Mouse (Mus musculus): ENCODE measurements at regions not wholly inside any gene's neighbourhood (a gene's known extent, or its start where the extent isn't known, plus 50 kb on each side); places are given as distances from the start of the nearest gene placed in this dataset.

DNA sequence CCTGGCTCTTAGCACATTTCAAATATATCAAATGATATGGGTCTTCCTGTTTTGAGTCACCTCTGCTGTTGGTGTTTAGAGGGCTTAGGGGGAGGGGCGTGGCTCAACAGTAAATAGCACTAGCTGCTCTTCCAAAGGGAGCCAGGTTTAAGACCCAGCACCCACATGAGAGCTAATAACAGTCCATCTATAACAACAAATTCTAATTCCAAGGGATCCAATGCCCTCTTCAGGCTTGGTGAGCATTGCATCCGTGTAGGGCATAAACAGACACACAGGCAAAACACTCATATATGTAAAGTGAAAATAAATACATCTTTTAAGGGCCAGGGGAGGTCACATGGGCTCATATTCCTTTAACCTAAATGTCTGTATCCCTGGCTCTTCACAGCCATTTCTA is 194.1 kb upstream of the Kdm8 start:
- no peaks in the 10 kb centered on the region for H3K27me3 ChIP-seq (ENCODE audit: insufficient read depth, low read length)
- H3K36me3 ChIP-seq (replicated peaks; ENCODE audit: insufficient read depth, low read length), result no peaks in the 10 kb centered on the region
- H3K9ac ChIP-seq (replicated peaks), result no peak overlapping the region
- no peak for ATAC-seq
- no peaks in the 10 kb centered on the region for H3K4me1 ChIP-seq (ENCODE audit: insufficient read depth)
- no peak overlapping the region for H3K27ac ChIP-seq (ENCODE audit: low read depth)
- 45% methylated on average over 2 of the region's 2 CpGs for WGBS (ENCODE audit: insufficient replicate concordance)
- no peak overlapping the region for H3K4me3 ChIP-seq (ENCODE audit: low read depth, low read length)
- TF ChIP-seq EP300 (IDR thresholded peaks at IDR 0.05; ENCODE audit: low read depth) (no peak), CTCF (IDR thresholded peaks at IDR 0.05; ENCODE audit: low read depth) (no peak)
- no peaks in the 10 kb centered on the region for H3K9me3 ChIP-seq (ENCODE audit: low read length)
- no peak for DNase-seq
- no peak overlapping the region for H3K4me2 ChIP-seq (ENCODE audit: low read depth, low read length)

DNA sequence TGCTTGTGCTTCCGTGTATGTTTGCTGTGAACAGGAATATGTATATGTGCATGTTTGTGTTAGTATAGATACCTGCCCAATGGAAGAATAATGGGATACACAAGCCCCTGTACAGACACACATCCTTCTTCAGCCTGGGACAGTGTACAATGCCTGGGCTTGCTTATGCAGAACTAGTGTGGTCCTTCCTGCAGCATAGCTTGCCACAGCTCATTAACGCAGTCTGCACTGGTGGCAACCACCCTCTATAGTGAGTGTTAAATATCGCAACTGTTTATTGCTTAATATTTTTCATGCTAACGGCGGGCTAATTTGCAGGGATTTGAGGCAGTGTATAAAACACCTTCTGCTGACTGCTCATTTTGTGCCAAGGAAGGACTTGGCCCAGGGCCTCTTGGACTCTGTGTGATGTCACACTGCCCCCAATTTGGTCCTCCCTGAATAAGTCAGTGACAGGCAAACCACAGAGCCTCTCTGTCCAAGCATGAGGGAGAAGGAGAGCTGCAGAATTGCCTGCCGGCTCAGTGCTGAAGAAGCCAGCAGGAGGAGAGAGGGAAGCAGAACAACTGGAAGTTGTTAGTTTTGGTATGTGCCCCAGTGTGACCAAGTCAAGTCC is 193.4 kb upstream of the Kdm8 start:
- Histone ChIP-seq H3K27ac (ENCODE audit: low read depth) (no peak overlapping the region), H3K9me3 (ENCODE audit: low read length) (no peaks in the 10 kb centered on the region), H3K4me3 (ENCODE audit: low read depth, low read length) (no peak overlapping the region), H3K4me2 (ENCODE audit: low read depth, low read length) (no peak overlapping the region), H3K27me3 (ENCODE audit: insufficient read depth, low read length) (no peaks in the 10 kb centered on the region), H3K4me1 (ENCODE audit: insufficient read depth) (no peaks in the 10 kb centered on the region), H3K36me3 (replicated peaks; ENCODE audit: insufficient read depth, low read length) (no peaks in the 10 kb centered on the region), H3K9ac (replicated peaks) (no peak overlapping the region)
- TF ChIP-seq EP300 (IDR thresholded peaks at IDR 0.05; ENCODE audit: low read depth) (no peak), CTCF (IDR thresholded peaks at IDR 0.05; ENCODE audit: low read depth) (no peak)
- WGBS (ENCODE audit: insufficient replicate concordance), result 73% methylated on average over 6 of the region's 6 CpGs
- ATAC-seq, result no peak
- DNase-seq, result no peak

DNA sequence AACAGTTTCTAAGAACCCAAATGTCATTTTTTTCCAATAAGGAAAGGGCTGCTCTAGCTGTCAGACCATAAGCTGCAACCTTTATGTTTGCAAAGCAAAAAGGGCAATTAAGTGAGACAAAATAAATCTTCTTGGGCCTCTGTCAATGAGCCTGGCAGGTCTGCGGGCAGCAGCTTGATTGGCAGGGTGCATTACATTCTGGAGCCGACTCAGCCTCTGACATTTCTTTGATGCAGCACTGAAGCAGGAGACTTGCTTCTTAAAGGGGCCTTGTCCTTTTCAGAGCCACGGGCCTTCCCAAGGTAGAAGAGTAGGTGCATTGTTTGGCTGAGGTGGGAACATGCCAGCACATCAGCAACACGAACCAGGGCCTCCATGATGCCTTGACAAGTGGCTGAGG is 190.2 kb upstream of the Kdm8 start:
- no peak for DNase-seq
- no peaks in the 10 kb centered on the region for H3K36me3 ChIP-seq (replicated peaks; ENCODE audit: insufficient read depth, low read length)
- no peak overlapping the region for H3K9ac ChIP-seq (replicated peaks)
- TF ChIP-seq EP300 (IDR thresholded peaks at IDR 0.05; ENCODE audit: low read depth), result no peak
- no peak for TF ChIP-seq CTCF (IDR thresholded peaks at IDR 0.05; ENCODE audit: low read depth)
- WGBS (ENCODE audit: insufficient replicate concordance), result 40% methylated on average over 4 of the region's 4 CpGs
- H3K9me3 ChIP-seq (ENCODE audit: low read length), result no peaks in the 10 kb centered on the region
- H3K4me1 ChIP-seq (ENCODE audit: insufficient read depth), result no peaks in the 10 kb centered on the region
- no peaks in the 10 kb centered on the region for H3K27me3 ChIP-seq (ENCODE audit: insufficient read depth, low read length)
- no peak overlapping the region for H3K4me3 ChIP-seq (ENCODE audit: low read depth, low read length)
- no peak overlapping the region for H3K4me2 ChIP-seq (ENCODE audit: low read depth, low read length)
- no peak for ATAC-seq
- H3K27ac ChIP-seq (ENCODE audit: low read depth), result no peak overlapping the region

DNA sequence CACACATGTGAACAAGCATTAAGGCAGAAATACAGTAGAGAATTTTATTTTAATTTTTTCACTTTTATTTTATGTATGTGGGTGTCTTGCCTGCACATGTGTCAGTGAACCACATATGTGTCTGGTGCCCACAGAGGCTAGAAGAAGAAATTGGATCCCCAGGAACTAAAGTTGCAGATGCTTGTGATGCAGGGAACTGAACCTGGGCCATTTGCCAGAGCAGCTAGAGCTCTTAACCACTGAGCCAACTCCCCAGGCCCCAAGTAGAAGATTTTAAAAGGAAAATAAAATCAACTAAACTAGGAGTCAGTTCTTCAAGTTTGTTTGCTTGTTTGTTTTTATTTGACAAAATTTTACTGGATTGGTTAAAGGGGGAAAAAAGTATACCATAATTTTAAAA is 185.5 kb upstream of the Kdm8 start:
- H3K4me3 ChIP-seq (ENCODE audit: low read depth, low read length), result no peak overlapping the region
- DNase-seq, result no peak
- H3K4me2 ChIP-seq (ENCODE audit: low read depth, low read length), result no peak overlapping the region
- no peak overlapping the region for H3K27ac ChIP-seq (ENCODE audit: low read depth)
- H3K9me3 ChIP-seq (ENCODE audit: low read length), result no peaks in the 10 kb centered on the region
- H3K4me1 ChIP-seq (ENCODE audit: insufficient read depth), result no peaks in the 10 kb centered on the region
- no peaks in the 10 kb centered on the region for H3K36me3 ChIP-seq (replicated peaks; ENCODE audit: insufficient read depth, low read length)
- no peaks in the 10 kb centered on the region for H3K27me3 ChIP-seq (ENCODE audit: insufficient read depth, low read length)
- no peak overlapping the region for H3K9ac ChIP-seq (replicated peaks)
- no peak for ATAC-seq
- TF ChIP-seq CTCF (IDR thresholded peaks at IDR 0.05; ENCODE audit: low read depth), result no peak
- TF ChIP-seq EP300 (IDR thresholded peaks at IDR 0.05; ENCODE audit: low read depth), result no peak

DNA sequence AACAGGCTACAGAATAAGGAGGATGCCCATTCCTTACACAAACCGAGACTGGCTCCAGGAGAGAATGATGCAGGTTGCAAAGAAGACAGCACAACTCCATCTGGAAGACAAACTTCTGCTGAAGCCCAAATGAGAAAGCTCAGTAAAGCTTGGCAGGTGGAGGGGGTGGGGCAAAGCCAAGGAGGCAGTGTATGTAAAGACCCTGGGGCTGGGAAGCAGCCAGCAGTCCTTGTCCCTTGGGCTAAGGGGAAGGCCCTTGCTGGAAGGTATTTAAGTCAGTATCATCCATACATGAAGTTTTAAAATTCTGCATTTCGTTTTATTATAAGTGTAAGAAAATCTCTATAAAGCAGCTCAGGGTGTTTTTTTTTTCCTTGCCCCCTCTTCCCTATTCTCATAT is 182.3 kb upstream of the Kdm8 start:
- WGBS (ENCODE audit: insufficient replicate concordance), result 62% methylated on average over 2 of the region's 2 CpGs
- no peak for DNase-seq
- Histone ChIP-seq H3K4me3 (ENCODE audit: low read depth, low read length) (no peak overlapping the region), H3K9ac (replicated peaks) (no peak overlapping the region), H3K36me3 (replicated peaks; ENCODE audit: insufficient read depth, low read length) (no peaks in the 10 kb centered on the region), H3K9me3 (ENCODE audit: low read length) (no peaks in the 10 kb centered on the region), H3K4me2 (ENCODE audit: low read depth, low read length) (no peak overlapping the region), H3K27me3 (ENCODE audit: insufficient read depth, low read length) (no peaks in the 10 kb centered on the region), H3K4me1 (ENCODE audit: insufficient read depth) (no peaks in the 10 kb centered on the region), H3K27ac (ENCODE audit: low read depth) (no peak overlapping the region)
- no peak for ATAC-seq
- no peak for TF ChIP-seq CTCF (IDR thresholded peaks at IDR 0.05; ENCODE audit: low read depth)
- no peak for TF ChIP-seq EP300 (IDR thresholded peaks at IDR 0.05; ENCODE audit: low read depth)

DNA sequence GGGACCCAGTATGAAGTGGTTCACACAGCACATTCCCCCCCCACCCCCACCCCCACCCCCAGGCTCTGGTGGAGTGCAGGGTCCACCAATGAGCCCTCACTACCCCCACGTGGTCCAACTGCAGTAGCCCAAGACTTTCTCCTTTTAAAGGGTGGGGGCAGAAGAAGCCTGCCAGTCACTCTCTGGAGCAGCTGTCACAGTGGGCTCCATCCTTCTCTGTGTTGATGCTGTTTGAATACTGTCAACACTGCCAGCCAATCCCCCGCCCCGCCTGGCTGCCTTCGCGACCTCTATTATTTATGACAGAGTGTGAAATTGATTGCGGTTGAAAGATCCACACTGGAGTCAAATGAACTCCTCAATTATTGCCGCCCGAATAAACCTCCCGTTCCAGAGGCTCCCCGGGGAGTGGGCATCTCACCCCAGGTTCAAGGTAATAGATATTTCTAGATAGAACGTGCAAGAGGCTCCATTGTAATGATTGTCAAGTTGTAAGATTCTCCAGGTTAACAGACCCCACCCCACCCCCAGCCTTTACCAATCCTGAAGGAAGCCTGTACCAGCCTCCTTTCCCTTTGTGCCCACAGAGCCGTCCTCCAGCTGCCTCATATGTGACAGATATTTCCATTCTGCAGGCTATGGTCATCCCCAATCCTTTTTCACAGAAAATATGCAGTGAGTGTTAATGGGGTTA is 181.7 kb upstream of the Kdm8 start:
- Histone ChIP-seq H3K27me3 (ENCODE audit: insufficient read depth, low read length) (no peaks in the 10 kb centered on the region), H3K27ac (ENCODE audit: low read depth) (no peak overlapping the region), H3K36me3 (replicated peaks; ENCODE audit: insufficient read depth, low read length) (no peaks in the 10 kb centered on the region), H3K4me3 (ENCODE audit: low read depth, low read length) (no peak overlapping the region), H3K4me1 (ENCODE audit: insufficient read depth) (no peaks in the 10 kb centered on the region), H3K9ac (replicated peaks) (no peak overlapping the region), H3K4me2 (ENCODE audit: low read depth, low read length) (no peak overlapping the region), H3K9me3 (ENCODE audit: low read length) (no peaks in the 10 kb centered on the region)
- WGBS (ENCODE audit: insufficient replicate concordance), result 68% methylated on average over 12 of the region's 12 CpGs
- no peak for DNase-seq
- ATAC-seq, result no peak
- TF ChIP-seq CTCF (IDR thresholded peaks at IDR 0.05; ENCODE audit: low read depth) (no peak), EP300 (IDR thresholded peaks at IDR 0.05; ENCODE audit: low read depth) (no peak)

Data from liver, postnatal 0 days (tissue).